Mouse (Mus musculus) kidney, postnatal 10 days (tissue): ENCODE measurements at regions not wholly inside any gene's neighbourhood (a gene's known extent, or its start where the extent isn't known, plus 50 kb on each side); places are given as distances from the start of the nearest gene placed in this dataset.
A peak's percentile ranks its signal among the peaks of the same experiment; 100 is the strongest.

Experiments used
- DNase-seq: peaks from one replicate; pipeline ENCODE4 v3.0.0; 2021; ENCODE audit warnings: mixed read lengths

- DNase-seq: no peak
Measured at GRCm38 (mm10) chr8:80422190-80422589, 71.4 kb upstream of the Gypa start.

GRCm38 (mm10) chr8:80416121-80416520, 77.5 kb upstream of the Gypa start:
- DNase-seq: no peak

- DNase-seq: peak; percentile 22
Measured at GRCm38 (mm10) chr8:80399594-80400207, 93.9 kb upstream of the Gypa start.

GRCm38 (mm10) chr8:80395010-80395409, 98.6 kb upstream of the Gypa start:
- DNase-seq: no peak

- no peak for DNase-seq
Measured at GRCm38 (mm10) chr8:80393111-80393510, 100.5 kb upstream of the Gypa start.

GRCm38 (mm10) chr8:80369221-80369620, 124.4 kb upstream of the Gypa start:
- no peak for DNase-seq

GRCm38 (mm10) chr8:80364059-80364458, 129.5 kb upstream of the Gypa start:
- no peak for DNase-seq

GRCm38 (mm10) chr8:80343299-80343698, 150.3 kb upstream of the Gypa start:
- no peak for DNase-seq

GRCm38 (mm10) chr8:80337872-80338271, 155.7 kb upstream of the Gypa start:
- no peak for DNase-seq

- no peak for DNase-seq
Measured at GRCm38 (mm10) chr8:80328676-80329075, 164.9 kb upstream of the Gypa start.

- no peak for DNase-seq
Measured at GRCm38 (mm10) chr8:80325859-80326258, 167.7 kb upstream of the Gypa start.

GRCm38 (mm10) chr8:80325132-80325531, 168.4 kb upstream of the Gypa start:
- DNase-seq: no peak

- DNase-seq: no peak
Measured at GRCm38 (mm10) chr8:80318231-80318870, 175.2 kb upstream of the Gypa start.

- DNase-seq: peak; percentile 63
Measured at GRCm38 (mm10) chr8:80315371-80315770, 178.2 kb upstream of the Gypa start.

- peak; percentile 83 for DNase-seq
Measured at GRCm38 (mm10) chr8:80314826-80315225, 178.8 kb upstream of the Gypa start.

GRCm38 (mm10) chr8:80313883-80314635, 179.5 kb upstream of the Gypa start:
- peak; percentile 71 for DNase-seq

GRCm38 (mm10) chr8:80307761-80308160, 185.8 kb upstream of the Gypa start:
- DNase-seq: no peak

- DNase-seq: no peak
Measured at GRCm38 (mm10) chr8:80298596-80298995, 195.0 kb upstream of the Gypa start.

GRCm38 (mm10) chr8:80290311-80290710, 203.3 kb upstream of the Gypa start:
- DNase-seq: no peak

- no peak for DNase-seq
Measured at GRCm38 (mm10) chr8:80289282-80289681, 204.3 kb upstream of the Gypa start.

- DNase-seq: no peak
Measured at GRCm38 (mm10) chr8:80268910-80269460, 211.2 kb upstream of the Hhip start.

- no peak for DNase-seq
Measured at GRCm38 (mm10) chr8:80264915-80265314, 207.1 kb upstream of the Hhip start.

- no peak for DNase-seq
Measured at GRCm38 (mm10) chr8:80263468-80263945, 205.7 kb upstream of the Hhip start.

- no peak for DNase-seq
Measured at GRCm38 (mm10) chr8:80262911-80263310, 205.1 kb upstream of the Hhip start.
